Mouse (Mus musculus): ENCODE measurements around the gene Cntnap5a.

DNA sequence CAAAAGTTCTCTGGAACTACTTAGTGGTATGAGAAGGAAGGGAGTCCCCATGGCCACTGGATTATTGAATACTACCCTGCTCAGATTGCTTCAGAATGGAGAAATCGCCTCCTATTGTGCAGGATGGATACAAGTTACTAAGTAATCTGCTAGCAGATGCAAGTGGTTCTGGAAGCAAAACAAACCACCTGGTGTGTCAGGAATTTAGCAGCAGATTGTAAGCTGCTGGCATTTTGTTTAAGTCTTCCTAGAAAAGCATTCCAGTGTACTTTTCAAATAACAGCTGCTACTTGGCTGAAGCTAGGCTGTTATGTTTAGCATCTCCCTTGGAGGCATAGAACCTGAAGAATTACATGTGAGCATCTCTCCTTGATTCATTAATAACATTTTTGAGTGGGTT is 247.5 kb downstream of the Cntnap5a start:
- no peak for TF ChIP-seq POLR2A (IDR thresholded peaks at IDR 0.05; ENCODE audit: borderline replicate concordance, control insufficient read depth, low read depth, low read length)
- TF ChIP-seq CTCF (IDR thresholded peaks at IDR 0.05; ENCODE audit: control insufficient read depth, insufficient read depth, low read length) = no peak

All from bone marrow, adult 2 months (tissue).